Mouse (Mus musculus): ENCODE data around the gene Spsb4. TPM values are rescaled to one million over a fixed set of nuclear protein-coding genes. Genes with fewer than 3 reads are reported as not detected.

Spsb4 gene
- total and polyA plus RNA-seq, 3 experiments = not detected

- TF ChIP-seq POLR2AphosphoS5 (IDR thresholded peaks at IDR 0.05; ENCODE audit: borderline replicate concordance, low read depth, low read length) (no peak), CHD2 (IDR thresholded peaks at IDR 0.05; ENCODE audit: low read length) (no peak), SMC3 (IDR thresholded peaks at IDR 0.05; ENCODE audit: low read depth, low read length) (no peak), CTCF (IDR thresholded peaks at IDR 0.05 in 2 of 3, conservative IDR thresholded peaks at IDR 0.05 in 1 of 3; ENCODE audit: control insufficient read depth in 1 of 3, insufficient read depth in 1 of 3, low read depth in 2 of 3, low read length in 3 of 3, poor library complexity in 1 of 3, severe bottlenecking in 1 of 3) (no peak), GABPA (IDR thresholded peaks at IDR 0.05; ENCODE audit: low read depth, low read length) (no peak), UBTF (IDR thresholded peaks at IDR 0.05; ENCODE audit: borderline replicate concordance, insufficient read depth, low read depth, low read length) (no peak), EP300 (IDR thresholded peaks at IDR 0.05; ENCODE audit: low read depth in 1 of 2, low read length in 2 of 2) (no peak), MXI1 (IDR thresholded peaks at IDR 0.05; ENCODE audit: low read depth, low read length) (no peak), MYB (IDR thresholded peaks at IDR 0.05; ENCODE audit: low read depth, low read length) (no peak), E2F4 (IDR thresholded peaks at IDR 0.05; ENCODE audit: borderline replicate concordance, low read depth, low read length) (no peak), GATA1 (IDR thresholded peaks at IDR 0.05; ENCODE audit: low read depth, low read length) (no peak), TAL1 (IDR thresholded peaks at IDR 0.05; ENCODE audit: low read length) (no peak), ZMIZ1 (IDR thresholded peaks at IDR 0.05; ENCODE audit: low read depth, low read length) (no peak), MAFK (IDR thresholded peaks at IDR 0.05; ENCODE audit: borderline replicate concordance, low read depth, low read length) (no peak)
- H3K4me1 ChIP-seq (ENCODE audit: control insufficient read depth in 1 of 2, insufficient read depth in 2 of 2, low read length in 2 of 2) = no peaks in the 10 kb centered on the region
- H3K4me3 ChIP-seq (ENCODE audit: control insufficient read depth in 1 of 2, insufficient read depth in 1 of 2, low read depth in 2 of 2, low read length in 2 of 2) = no peak overlapping the region
- no peaks in the 10 kb centered on the region for H3K36me3 ChIP-seq (ENCODE audit: control insufficient read depth in 1 of 2, insufficient read depth in 2 of 2, low read length in 2 of 2)
- no peaks in the 10 kb centered on the region for H3K79me2 ChIP-seq (ENCODE audit: control insufficient read depth, insufficient read depth, low read length, poor library complexity)
- no peak for DNase-seq (ENCODE audit: low read depth, low spot score)
- H3K27ac ChIP-seq (ENCODE audit: control insufficient read depth, low read depth, low read length) = no peak overlapping the region
- H3K9ac ChIP-seq (ENCODE audit: control insufficient read depth, low read depth, low read length, poor library complexity, severe bottlenecking) = no peak overlapping the region
- H3K27me3 ChIP-seq (ENCODE audit: control insufficient read depth in 1 of 2, insufficient read depth in 2 of 2, low read length in 2 of 2) = no peaks in the 10 kb centered on the region
- H3K9me3 ChIP-seq (replicated peaks; ENCODE audit: insufficient read depth, low read length) = no peaks in the 10 kb centered on the region
Measured at GRCm38 (mm10) chr9:97061696-97062095, 43.1 kb upstream of the Spsb4 start.

DNA sequence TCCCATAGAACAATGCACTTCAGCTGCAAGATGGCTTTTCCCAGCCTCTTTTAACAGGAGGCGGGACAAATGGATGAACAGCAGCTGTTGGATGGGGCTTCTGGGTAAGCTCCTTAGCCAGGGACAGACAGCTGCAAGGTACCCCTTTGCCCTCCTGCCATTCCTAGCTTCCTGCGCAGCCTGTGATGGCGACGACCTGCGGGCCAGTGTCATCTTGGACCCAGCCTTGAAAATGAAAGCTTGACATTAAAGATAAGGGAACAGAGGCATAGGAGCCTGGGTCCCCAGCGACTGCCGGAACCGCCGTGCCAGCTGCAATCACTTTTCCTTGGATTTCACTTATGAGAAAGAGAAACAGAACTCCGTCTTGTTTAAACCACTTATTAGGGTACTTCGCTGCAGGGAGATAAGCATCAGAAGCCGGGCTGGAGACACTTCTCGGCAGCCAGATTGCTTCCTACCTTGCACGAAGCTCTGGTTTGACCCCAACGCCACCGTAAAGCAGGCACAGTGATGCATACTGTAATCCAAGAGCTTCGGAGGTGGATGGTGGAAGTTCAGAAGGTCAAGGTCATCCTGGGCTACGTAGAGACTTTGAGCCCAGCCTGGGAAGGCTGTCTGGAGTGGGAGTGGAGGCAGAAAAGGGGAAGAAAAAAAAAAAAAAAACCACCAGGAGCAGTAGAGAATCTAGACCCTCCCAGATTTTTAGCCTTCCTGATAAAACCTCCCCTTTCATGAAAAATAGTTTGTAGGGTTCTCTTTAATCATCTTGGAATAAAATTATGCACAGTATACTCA, 38.1 kb upstream of the Spsb4 start:
- Histone ChIP-seq H3K9me3 (replicated peaks; ENCODE audit: insufficient read depth, low read length) (no peaks in the 10 kb centered on the region), H3K4me3 (ENCODE audit: control insufficient read depth in 1 of 2, insufficient read depth in 1 of 2, low read depth in 2 of 2, low read length in 2 of 2) (no peak overlapping the region), H3K4me1 (ENCODE audit: control insufficient read depth in 1 of 2, insufficient read depth in 2 of 2, low read length in 2 of 2) (no peaks in the 10 kb centered on the region), H3K27ac (ENCODE audit: control insufficient read depth, low read depth, low read length) (no peak overlapping the region), H3K36me3 (ENCODE audit: control insufficient read depth in 1 of 2, insufficient read depth in 2 of 2, low read length in 2 of 2) (no peaks in the 10 kb centered on the region), H3K79me2 (ENCODE audit: control insufficient read depth, insufficient read depth, low read length, poor library complexity) (no peaks in the 10 kb centered on the region), H3K9ac (ENCODE audit: control insufficient read depth, low read depth, low read length, poor library complexity, severe bottlenecking) (no peak overlapping the region), H3K27me3 (ENCODE audit: control insufficient read depth in 1 of 2, insufficient read depth in 2 of 2, low read length in 2 of 2) (no peaks in the 10 kb centered on the region; a peak in 1 of 4 replicates)
- no peak for TF ChIP-seq USF2 (IDR thresholded peaks at IDR 0.05; ENCODE audit: borderline replicate concordance in 1 of 2, insufficient read depth in 1 of 2, low read depth in 1 of 2, low read length in 2 of 2)
- TF ChIP-seq TAL1 (IDR thresholded peaks at IDR 0.05; ENCODE audit: low read length) = no peak
- no peak for TF ChIP-seq JUND (IDR thresholded peaks at IDR 0.05; ENCODE audit: low read depth, low read length)
- DNase-seq (ENCODE audit: low read depth, low spot score) = no peak

Measured in MEL (cell line).